Mouse (Mus musculus): ENCODE measurements around the gene Fgfr2. TPM values are rescaled to one million over a fixed set of nuclear protein-coding genes. Genes with fewer than 3 reads are reported as not detected.

The Fgfr2 gene
- polyA plus RNA-seq, 1 experiment from 2014 or later = 92.5 TPM

GRCm38 (mm10) chr7:130307036-130307435 lies 2816.1 kb downstream of the Fgfr2 start:
- 86% methylated on average over 3 of the region's 3 CpGs for WGBS
- no peak overlapping the region for H3K4me3 ChIP-seq
- H3K36me3 ChIP-seq = no peaks in the 10 kb centered on the region
- no peak for DNase-seq (ENCODE audit: low spot score)
- no peaks in the 10 kb centered on the region for H3K9me3 ChIP-seq
- H3K4me1 ChIP-seq (replicated peaks) = peaks cover 32% of the 10 kb centered on the region
- H3K27ac ChIP-seq = 0 out of 2 replicates have a peak overlapping the region, but pooled peaks have one; percentile 24
- no peaks in the 10 kb centered on the region; the same call in 1 of the 2 replicates for H3K27me3 ChIP-seq (ENCODE audit: insufficient read depth, poor library complexity, severe bottlenecking)

GRCm38 (mm10) chr7:130304642-130305041 lies 2818.5 kb downstream of the Fgfr2 start:
- DNase-seq (ENCODE audit: low spot score) = no peak
- WGBS = 96% methylated on average over 1 of the region's 1 CpGs
- Histone ChIP-seq H3K27ac (no peak overlapping the region), H3K4me1 (replicated peaks) (peaks cover 19% of the 10 kb centered on the region), H3K36me3 (no peaks in the 10 kb centered on the region), H3K4me3 (no peak overlapping the region), H3K27me3 (ENCODE audit: insufficient read depth, poor library complexity, severe bottlenecking) (no peaks in the 10 kb centered on the region; the same call in none of the 2 replicates), H3K9me3 (no peaks in the 10 kb centered on the region)

- no peak for DNase-seq (ENCODE audit: low spot score)
- Histone ChIP-seq H3K4me1 (replicated peaks) (peaks cover 17% of the 10 kb centered on the region), H3K9me3 (no peaks in the 10 kb centered on the region), H3K36me3 (no peaks in the 10 kb centered on the region), H3K27me3 (ENCODE audit: insufficient read depth, poor library complexity, severe bottlenecking) (no peaks in the 10 kb centered on the region; the same call in 1 of the 2 replicates), H3K4me3 (no peak overlapping the region), H3K27ac (no peak overlapping the region)
- WGBS = 74% methylated on average over 8 of the region's 8 CpGs
Measured at GRCm38 (mm10) chr7:130303464-130303863, 2819.7 kb downstream of the Fgfr2 start.

DNA sequence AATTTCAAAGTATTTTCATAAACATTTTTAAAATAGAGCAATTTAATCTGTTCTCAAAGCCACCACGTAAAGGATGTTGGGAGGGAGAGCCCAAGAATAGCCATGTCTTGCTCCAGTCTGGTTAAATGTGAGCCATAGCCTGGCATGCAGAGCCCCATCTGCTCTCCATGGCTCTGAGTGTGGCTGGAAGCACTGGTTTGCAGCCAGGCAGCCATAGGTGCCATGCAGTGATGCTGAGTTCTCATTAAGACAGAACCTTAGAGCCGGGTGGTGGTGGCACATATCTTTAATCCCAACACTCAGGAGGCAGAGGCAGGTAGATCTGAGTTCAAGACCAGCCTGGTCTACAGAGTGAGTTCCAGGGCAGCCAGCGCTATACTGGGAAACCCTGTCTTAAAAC lies 2822.5 kb downstream of the Fgfr2 start:
- DNase-seq (ENCODE audit: low spot score) = no peak
- no peaks in the 10 kb centered on the region for H3K9me3 ChIP-seq
- H3K27ac ChIP-seq = no peak overlapping the region
- 90% methylated on average over 3 of the region's 3 CpGs for WGBS
- H3K4me3 ChIP-seq = no peak overlapping the region
- peaks cover 16% of the 10 kb centered on the region for H3K4me1 ChIP-seq (replicated peaks)
- H3K36me3 ChIP-seq = no peaks in the 10 kb centered on the region
- no peaks in the 10 kb centered on the region; the same call in 1 of the 2 replicates for H3K27me3 ChIP-seq (ENCODE audit: insufficient read depth, poor library complexity, severe bottlenecking)

DNA sequence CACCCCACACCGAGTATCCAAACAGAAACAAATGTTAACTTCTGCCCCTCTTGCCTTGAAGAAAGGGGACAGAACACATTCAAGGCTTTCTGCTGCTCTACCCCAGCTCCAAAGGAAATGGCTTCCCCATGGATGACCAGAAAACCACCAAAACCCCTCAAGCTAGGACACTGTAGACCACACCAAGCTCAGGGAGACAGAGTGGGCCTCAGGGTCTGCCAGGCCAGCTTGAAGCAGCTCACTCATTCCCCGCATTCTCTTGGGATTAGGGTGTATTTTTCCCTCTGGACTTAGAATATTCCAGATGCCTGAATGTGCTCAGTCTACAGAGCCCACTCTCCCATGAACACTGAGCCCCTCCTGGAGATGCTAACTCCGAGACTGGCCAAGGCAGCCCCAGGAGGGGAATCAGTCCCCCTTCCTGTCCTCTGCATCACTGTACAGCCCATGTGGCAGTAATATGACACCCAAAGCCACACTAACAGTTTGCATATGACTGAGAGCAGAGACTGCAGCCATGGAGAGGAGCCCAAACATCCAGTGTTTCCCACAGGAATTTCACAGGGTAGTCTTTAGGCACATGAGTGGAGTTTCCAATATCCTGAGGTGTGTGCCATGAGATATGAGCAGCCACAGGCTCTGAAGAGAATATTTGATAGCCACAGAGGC lies 2824.1 kb downstream of the Fgfr2 start:
- Histone ChIP-seq H3K9me3 (no peaks in the 10 kb centered on the region), H3K4me1 (replicated peaks) (peaks cover 16% of the 10 kb centered on the region), H3K27ac (peak overlapping the region; percentile 66; the same call in 1 of the 2 replicates), H3K27me3 (ENCODE audit: insufficient read depth, poor library complexity, severe bottlenecking) (no peaks in the 10 kb centered on the region; the same call in 1 of the 2 replicates), H3K4me3 (no peak overlapping the region), H3K36me3 (no peaks in the 10 kb centered on the region)
- DNase-seq (ENCODE audit: low spot score) = no peak
- WGBS = 59% methylated on average over 3 of the region's 3 CpGs

- H3K4me3 ChIP-seq = no peak overlapping the region
- DNase-seq (ENCODE audit: low spot score) = no peak
- 70% methylated on average over 6 of the region's 6 CpGs for WGBS
- no peaks in the 10 kb centered on the region for H3K9me3 ChIP-seq
- peaks cover 11% of the 10 kb centered on the region for H3K27me3 ChIP-seq (ENCODE audit: insufficient read depth, poor library complexity, severe bottlenecking)
- H3K4me1 ChIP-seq (replicated peaks) = peaks cover 53% of the 10 kb centered on the region
- no peaks in the 10 kb centered on the region for H3K36me3 ChIP-seq
- H3K27ac ChIP-seq = peak overlapping the region; percentile 73
Measured at GRCm38 (mm10) chr7:130291179-130291578, 2832.0 kb downstream of the Fgfr2 start.

- peaks cover 53% of the 10 kb centered on the region for H3K4me1 ChIP-seq (replicated peaks)
- H3K4me3 ChIP-seq = no peak overlapping the region; the same call in 1 of the 2 replicates
- peaks cover 11% of the 10 kb centered on the region for H3K27me3 ChIP-seq (ENCODE audit: insufficient read depth, poor library complexity, severe bottlenecking)
- H3K36me3 ChIP-seq = no peaks in the 10 kb centered on the region
- H3K27ac ChIP-seq = peak overlapping the region; percentile 66; the same call in 1 of the 2 replicates
- 40% methylated on average over 9 of the region's 9 CpGs for WGBS
- no peaks in the 10 kb centered on the region for H3K9me3 ChIP-seq
- DNase-seq (ENCODE audit: low spot score) = no peak
Measured at GRCm38 (mm10) chr7:130289428-130289790, 2833.7 kb downstream of the Fgfr2 start.

DNA sequence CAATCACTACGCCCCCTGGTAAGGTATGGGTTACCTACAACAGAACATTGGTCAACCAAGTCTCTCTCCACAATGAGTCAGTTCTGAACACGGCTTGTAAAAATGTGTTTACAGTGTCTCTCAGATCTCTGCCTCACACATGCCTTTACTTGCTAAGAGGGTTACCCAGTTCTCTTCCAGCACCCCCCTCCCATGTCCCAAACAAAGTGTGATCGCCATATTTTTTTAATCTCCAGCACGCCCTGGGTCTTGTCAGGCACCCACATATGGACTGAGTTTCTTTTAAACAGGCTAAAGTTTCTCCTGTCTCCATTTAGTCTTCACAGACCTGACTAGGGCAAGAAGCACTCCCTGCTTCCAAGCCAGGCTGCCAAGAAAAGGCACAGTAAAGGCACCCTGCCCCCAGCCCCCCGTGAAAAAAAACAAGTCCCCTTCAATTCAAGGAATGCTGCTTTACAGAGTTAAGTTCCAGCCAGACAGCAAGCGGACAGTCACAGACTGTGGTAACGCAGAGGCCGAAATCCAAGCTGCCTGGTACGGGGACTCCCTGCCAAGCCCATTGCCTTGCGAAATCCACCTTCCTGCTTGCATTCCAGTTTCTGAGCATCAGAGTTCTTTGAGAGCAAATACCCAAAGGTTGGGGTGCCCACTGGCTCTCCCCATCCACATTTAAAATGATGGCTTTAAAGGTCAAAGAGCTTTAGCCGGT lies 2834.3 kb downstream of the Fgfr2 start:
- peak overlapping the region; percentile 68; the same call in 1 of the 2 replicates for H3K27ac ChIP-seq
- no peak for DNase-seq (ENCODE audit: low spot score)
- H3K36me3 ChIP-seq = no peaks in the 10 kb centered on the region
- H3K4me1 ChIP-seq (replicated peaks) = peaks cover 53% of the 10 kb centered on the region
- H3K4me3 ChIP-seq = no peak overlapping the region; the same call in 1 of the 2 replicates
- H3K27me3 ChIP-seq (ENCODE audit: insufficient read depth, poor library complexity, severe bottlenecking) = peaks cover 11% of the 10 kb centered on the region
- no peaks in the 10 kb centered on the region for H3K9me3 ChIP-seq
- 50% methylated on average over 11 of the region's 11 CpGs for WGBS

- Histone ChIP-seq H3K4me3 (no peak overlapping the region), H3K9me3 (no peaks in the 10 kb centered on the region), H3K27ac (peak overlapping the region; percentile 68), H3K4me1 (replicated peaks) (peaks cover 53% of the 10 kb centered on the region), H3K27me3 (ENCODE audit: insufficient read depth, poor library complexity, severe bottlenecking) (peaks cover 11% of the 10 kb centered on the region), H3K36me3 (no peaks in the 10 kb centered on the region)
- WGBS = 75% methylated on average over 7 of the region's 7 CpGs
- DNase-seq (ENCODE audit: low spot score) = no peak
Measured at GRCm38 (mm10) chr7:130288248-130288647, 2834.9 kb downstream of the Fgfr2 start.

GRCm38 (mm10) chr7:130278738-130279705 lies 2844.1 kb downstream of the Fgfr2 start:
- 58% methylated on average over 19 of the region's 19 CpGs for WGBS
- no peaks in the 10 kb centered on the region for H3K36me3 ChIP-seq
- peaks cover 30% of the 10 kb centered on the region for H3K4me1 ChIP-seq (replicated peaks)
- H3K9me3 ChIP-seq = no peaks in the 10 kb centered on the region
- peaks cover 7% of the 10 kb centered on the region for H3K27me3 ChIP-seq (ENCODE audit: insufficient read depth, poor library complexity, severe bottlenecking)
- no peak overlapping the region for H3K4me3 ChIP-seq
- no peak for DNase-seq (ENCODE audit: low spot score)
- peak overlapping the region; percentile 81 for H3K27ac ChIP-seq

- WGBS = 57% methylated on average over 11 of the region's 11 CpGs
- Histone ChIP-seq H3K36me3 (no peaks in the 10 kb centered on the region), H3K4me3 (no peak overlapping the region), H3K4me1 (replicated peaks) (peaks cover 35% of the 10 kb centered on the region), H3K27ac (peak overlapping the region; percentile 81), H3K9me3 (no peaks in the 10 kb centered on the region), H3K27me3 (ENCODE audit: insufficient read depth, poor library complexity, severe bottlenecking) (peaks cover 7% of the 10 kb centered on the region)
- DNase-seq (ENCODE audit: low spot score) = no peak
Measured at GRCm38 (mm10) chr7:130278000-130278737, 2845.0 kb downstream of the Fgfr2 start.

- Histone ChIP-seq H3K27ac (peak overlapping the region; percentile 75), H3K36me3 (no peaks in the 10 kb centered on the region), H3K4me1 (replicated peaks) (peaks cover 61% of the 10 kb centered on the region), H3K27me3 (ENCODE audit: insufficient read depth, poor library complexity, severe bottlenecking) (peaks cover 33% of the 10 kb centered on the region), H3K9me3 (no peaks in the 10 kb centered on the region), H3K4me3 (no peak overlapping the region)
- peak; percentile 85 for DNase-seq (ENCODE audit: low spot score)
- WGBS = 17% methylated on average over 16 of the region's 16 CpGs
Measured at GRCm38 (mm10) chr7:130273265-130273664, 2849.9 kb downstream of the Fgfr2 start.

All from hindbrain, embryonic 10.5 days (tissue).